Mouse (Mus musculus): ENCODE results near the gene Podxl. TPM values are rescaled to one million over a fixed set of nuclear protein-coding genes. Genes with fewer than 3 reads are reported as not detected.
A peak's percentile ranks its signal among the peaks of the same experiment; 100 is the strongest.

Podxl gene
- polyA plus RNA-seq, 1 experiment, result 30.2 TPM

GRCm38 (mm10) chr6:31523657-31524056 lies 40.1 kb downstream of the Podxl start:
- no peak for DNase-seq (ENCODE audit: low read depth)

GRCm38 (mm10) chr6:31523039-31523438 lies 40.7 kb downstream of the Podxl start:
- DNase-seq (ENCODE audit: low read depth), result no peak

GRCm38 (mm10) chr6:31522478-31522877 lies 41.3 kb downstream of the Podxl start:
- DNase-seq (ENCODE audit: low read depth), result no peak

- DNase-seq (ENCODE audit: low read depth), result no peak
These were observed 42.1 kb downstream of the Podxl start for GRCm38 (mm10) chr6:31521491-31522355.

- no peak for DNase-seq (ENCODE audit: low read depth)
These were observed 43.1 kb downstream of the Podxl start for GRCm38 (mm10) chr6:31520486-31521215.

GRCm38 (mm10) chr6:31519001-31519471 lies 44.7 kb downstream of the Podxl start:
- no peak for DNase-seq (ENCODE audit: low read depth)

GRCm38 (mm10) chr6:31518338-31518698 lies 45.5 kb downstream of the Podxl start:
- DNase-seq (ENCODE audit: low read depth), result no peak

- no peak for DNase-seq (ENCODE audit: low read depth)
These were observed 46.0 kb downstream of the Podxl start for GRCm38 (mm10) chr6:31517681-31518337.

GRCm38 (mm10) chr6:31513726-31514125 lies 50.1 kb downstream of the Podxl start:
- DNase-seq (ENCODE audit: low read depth), result peak; percentile 54

- no peak for DNase-seq (ENCODE audit: low read depth)
These were observed 61.2 kb downstream of the Podxl start for GRCm38 (mm10) chr6:31502614-31503013.

- no peak for DNase-seq (ENCODE audit: low read depth)
These were observed 63.1 kb downstream of the Podxl start for GRCm38 (mm10) chr6:31500691-31501090.

- no peak for DNase-seq (ENCODE audit: low read depth)
These were observed 63.5 kb downstream of the Podxl start for GRCm38 (mm10) chr6:31500260-31500659.

- no peak for DNase-seq (ENCODE audit: low read depth)
These were observed 63.9 kb downstream of the Podxl start for GRCm38 (mm10) chr6:31499836-31500235.

GRCm38 (mm10) chr6:31496227-31496626 lies 67.6 kb downstream of the Podxl start:
- DNase-seq (ENCODE audit: low read depth), result no peak

GRCm38 (mm10) chr6:31495122-31495731 lies 68.6 kb downstream of the Podxl start:
- no peak for DNase-seq (ENCODE audit: low read depth)

GRCm38 (mm10) chr6:31489950-31490349 lies 73.8 kb downstream of the Podxl start:
- no peak for DNase-seq (ENCODE audit: low read depth)

GRCm38 (mm10) chr6:31486601-31487000 lies 77.2 kb downstream of the Podxl start:
- DNase-seq (ENCODE audit: low read depth), result no peak

- DNase-seq (ENCODE audit: low read depth), result no peak
These were observed 83.8 kb downstream of the Podxl start for GRCm38 (mm10) chr6:31480008-31480407.

GRCm38 (mm10) chr6:31478221-31478620 lies 85.6 kb downstream of the Podxl start:
- DNase-seq (ENCODE audit: low read depth), result no peak

Data from gonadal fat pad, adult 2 months (tissue).